Mouse (Mus musculus): Measurements from ENCODE around the gene Dhx57. TPM values are rescaled to one million over a fixed set of nuclear protein-coding genes. Genes with fewer than 3 reads are reported as not detected.

Dhx57 gene
- polyA plus RNA-seq, 1 experiment = 24.4 TPM

DNA sequence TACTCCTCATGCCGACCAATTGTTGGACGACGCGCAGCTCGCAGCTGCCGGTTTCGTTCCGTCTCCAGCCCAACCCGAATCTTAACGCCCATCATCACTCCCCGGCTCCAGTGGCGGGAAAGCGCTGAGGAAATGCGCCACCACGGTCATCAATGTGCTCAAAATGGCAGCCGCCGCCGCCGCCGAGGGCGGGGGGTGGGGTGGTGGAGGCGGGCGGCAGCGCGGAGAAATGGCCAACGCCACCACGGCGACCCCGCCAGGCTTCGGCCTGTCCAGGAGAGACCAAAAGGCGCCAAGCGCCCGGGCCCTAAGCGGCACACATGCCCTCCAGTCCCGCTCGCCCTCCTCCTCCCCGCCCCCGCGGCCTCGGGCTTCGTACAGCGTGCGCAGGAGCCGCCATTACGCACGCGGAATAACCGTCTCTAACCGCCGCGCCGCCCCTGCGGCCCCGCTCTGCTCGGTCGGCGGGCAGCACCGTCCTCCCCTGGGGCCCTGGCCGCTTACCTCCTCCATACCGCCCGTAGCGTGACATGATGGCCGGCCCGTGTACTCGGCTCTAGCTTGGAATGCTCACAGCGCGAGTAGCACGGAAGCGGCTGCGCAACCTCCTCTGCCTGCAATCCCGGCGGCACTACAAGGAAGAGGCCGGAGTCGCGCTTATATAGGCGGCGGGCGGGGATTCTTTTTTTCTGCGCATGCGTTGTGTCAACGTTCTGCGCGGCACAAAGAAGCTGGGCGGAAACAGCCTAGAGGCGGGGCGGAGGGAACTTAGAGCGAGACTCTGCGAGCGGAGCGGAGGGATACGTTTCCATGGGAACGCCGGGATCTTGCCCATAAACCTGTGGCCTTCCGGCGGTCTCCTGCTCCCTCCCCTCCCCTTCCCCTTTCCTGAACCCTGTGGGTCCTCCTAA, 83.3 kb downstream of the Dhx57 start, which contains the start of the genes Srsf7 and Ttc39d:
Srsf7 (minus strand) TSS at position 637 of the 911 bp plus-strand sequence.
Ttc39d (plus strand) TSS at position 790 of the 911 bp plus-strand sequence.
- under 1% methylated on average over 90 of the region's 95 CpGs for WGBS
- Histone ChIP-seq H3K27ac (ENCODE audit: insufficient read depth, low read length) (peak within 1 kb of the TSS; percentile 85), H3K27me3 (ENCODE audit: control insufficient read depth, insufficient read depth, low read length) (no peaks in the 10 kb centered on the region), H3K4me3 (replicated peaks; ENCODE audit: insufficient read depth, low read depth, low read length) (peak within 1 kb of the TSS; percentile 60), H3K4me1 (ENCODE audit: control insufficient read depth, insufficient read depth, low read length) (no peaks in the 10 kb centered on the region)
- peak; percentile 98 to 99 for DNase-seq
- no peak for TF ChIP-seq CTCF (IDR thresholded peaks at IDR 0.05; ENCODE audit: borderline replicate concordance, insufficient read depth, low read depth, low read length)
- TF ChIP-seq POLR2A (IDR thresholded peaks at IDR 0.05; ENCODE audit: borderline replicate concordance, insufficient read depth, low read length) = peak; percentile 100

DNA sequence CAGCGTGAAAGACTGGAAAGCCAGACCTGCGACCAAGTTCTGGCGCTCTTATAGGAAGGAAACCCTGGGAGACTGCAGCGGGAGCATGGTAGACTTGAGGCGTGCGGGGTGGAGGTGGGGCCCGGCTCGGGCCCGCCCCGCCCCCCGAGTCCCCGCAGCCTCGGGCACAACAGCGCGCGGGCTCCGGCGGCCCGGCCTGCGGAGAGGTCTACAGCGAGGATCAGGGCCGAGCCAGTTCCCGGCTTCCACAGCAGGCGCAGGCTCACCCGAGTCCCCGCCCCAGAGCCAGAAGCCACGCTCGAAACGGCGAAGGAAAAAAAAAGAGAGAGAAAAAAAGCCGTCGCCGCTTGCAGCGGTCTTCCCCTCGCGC, 84.0 kb downstream of the Dhx57 start:
- TF ChIP-seq POLR2A (IDR thresholded peaks at IDR 0.05; ENCODE audit: borderline replicate concordance, insufficient read depth, low read length) = peak; percentile 26; the same call in 1 of the 2 replicates
- TF ChIP-seq CTCF (IDR thresholded peaks at IDR 0.05; ENCODE audit: borderline replicate concordance, insufficient read depth, low read depth, low read length) = no peak
- DNase-seq = peak in 1 of 2 experiments; percentile 67
- no peaks in the 10 kb centered on the region for H3K27me3 ChIP-seq (ENCODE audit: control insufficient read depth, insufficient read depth, low read length)
- peak overlapping the region; percentile 60 for H3K4me3 ChIP-seq (replicated peaks; ENCODE audit: insufficient read depth, low read depth, low read length)
- H3K4me1 ChIP-seq (ENCODE audit: control insufficient read depth, insufficient read depth, low read length) = no peaks in the 10 kb centered on the region
- WGBS = under 1% methylated on average over 36 of the region's 36 CpGs
- peak overlapping the region; percentile 85 for H3K27ac ChIP-seq (ENCODE audit: insufficient read depth, low read length)

- Histone ChIP-seq H3K27ac (ENCODE audit: insufficient read depth, low read length) (no peak overlapping the region), H3K4me1 (ENCODE audit: control insufficient read depth, insufficient read depth, low read length) (no peaks in the 10 kb centered on the region), H3K27me3 (ENCODE audit: control insufficient read depth, insufficient read depth, low read length) (no peaks in the 10 kb centered on the region), H3K4me3 (replicated peaks; ENCODE audit: insufficient read depth, low read depth, low read length) (peak overlapping the region; percentile 60)
- TF ChIP-seq CTCF (IDR thresholded peaks at IDR 0.05; ENCODE audit: borderline replicate concordance, insufficient read depth, low read depth, low read length) = no peak
- no peak for TF ChIP-seq POLR2A (IDR thresholded peaks at IDR 0.05; ENCODE audit: borderline replicate concordance, insufficient read depth, low read length)
- 7% methylated on average over 5 of the region's 5 CpGs for WGBS
- no peak for DNase-seq
Measured at GRCm38 (mm10) chr17:80205657-80206056, 84.6 kb downstream of the Dhx57 start.

DNA sequence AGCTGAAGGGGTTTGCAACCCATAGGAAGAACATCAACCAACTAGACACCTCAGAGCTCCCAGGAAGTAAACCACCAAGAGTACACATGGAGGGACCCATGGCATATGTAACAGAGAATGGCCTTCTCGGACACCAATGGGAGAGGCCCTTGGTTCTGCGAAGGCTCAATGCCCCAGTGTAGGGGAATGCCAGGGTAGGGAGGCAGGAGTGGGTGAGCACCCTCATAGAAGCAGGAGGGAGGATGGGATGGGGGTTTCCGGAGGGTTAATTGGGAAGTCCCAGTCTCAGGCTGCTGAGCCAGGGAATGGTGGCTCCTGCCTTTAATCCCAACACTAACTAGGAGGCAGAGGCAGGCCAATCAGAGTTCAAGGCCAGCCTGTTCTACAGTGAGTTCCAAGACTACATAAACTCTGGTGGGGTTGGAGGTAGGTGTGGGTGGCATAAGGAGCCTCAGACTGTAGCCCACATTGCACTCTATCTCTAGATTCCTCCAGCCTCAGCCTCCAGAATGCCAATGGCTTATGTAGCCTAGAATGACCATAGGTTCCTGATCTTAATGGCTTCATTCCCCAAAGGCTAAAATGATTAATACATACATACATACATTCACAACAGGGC, 91.0 kb downstream of the Dhx57 start:
- Histone ChIP-seq H3K4me1 (ENCODE audit: control insufficient read depth, insufficient read depth, low read length) (no peaks in the 10 kb centered on the region), H3K27me3 (ENCODE audit: control insufficient read depth, insufficient read depth, low read length) (no peaks in the 10 kb centered on the region), H3K27ac (ENCODE audit: insufficient read depth, low read length) (no peak overlapping the region), H3K4me3 (replicated peaks; ENCODE audit: insufficient read depth, low read depth, low read length) (no peak overlapping the region)
- no peak for DNase-seq
- 95% methylated on average over 3 of the region's 3 CpGs for WGBS
- TF ChIP-seq POLR2A (IDR thresholded peaks at IDR 0.05; ENCODE audit: borderline replicate concordance, insufficient read depth, low read length) (no peak), CTCF (IDR thresholded peaks at IDR 0.05; ENCODE audit: borderline replicate concordance, insufficient read depth, low read depth, low read length) (no peak)

- H3K4me3 ChIP-seq (replicated peaks; ENCODE audit: insufficient read depth, low read depth, low read length) = no peak overlapping the region
- H3K27me3 ChIP-seq (ENCODE audit: control insufficient read depth, insufficient read depth, low read length) = no peaks in the 10 kb centered on the region
- WGBS = 61% methylated on average over 5 of the region's 5 CpGs
- TF ChIP-seq POLR2A (IDR thresholded peaks at IDR 0.05; ENCODE audit: borderline replicate concordance, insufficient read depth, low read length) (no peak), CTCF (IDR thresholded peaks at IDR 0.05; ENCODE audit: borderline replicate concordance, insufficient read depth, low read depth, low read length) (peak; percentile 37; the same call in 1 of the 2 replicates)
- DNase-seq = no peak
- no peak overlapping the region for H3K27ac ChIP-seq (ENCODE audit: insufficient read depth, low read length)
- no peaks in the 10 kb centered on the region for H3K4me1 ChIP-seq (ENCODE audit: control insufficient read depth, insufficient read depth, low read length)
Measured at GRCm38 (mm10) chr17:80193075-80193474, 97.2 kb downstream of the Dhx57 start.

Other genes starting within 250 kb of the Dhx57 start
- 49.2 and 52.7 TPM in 2 replicates for gene Hnrnpll, start 228.1 kb downstream of the Dhx57 start, polyA plus RNA-seq (2012; rRNA removed)
- gene Galm, start 163.0 kb downstream of the Dhx57 start, polyA plus RNA-seq (2012; rRNA removed) = 3.4 and 4.3 TPM in 2 replicates
- 124 and 136 TPM in 2 replicates for gene Srsf7, start 83.2 kb downstream of the Dhx57 start, polyA plus RNA-seq (2012; rRNA removed)
- gene Ttc39d, start 83.0 kb downstream of the Dhx57 start, polyA plus RNA-seq (2012; rRNA removed) = 0.05 and 0.13 TPM in 2 replicates
- 6.0 and 6.1 TPM in 2 replicates for gene Gemin6, start 66.0 kb downstream of the Dhx57 start, polyA plus RNA-seq (2012; rRNA removed)
- 30.1 and 34.1 TPM in 2 replicates for gene Morn2, start 273 bp downstream of the Dhx57 start, polyA plus RNA-seq (2012; rRNA removed)
- gene Arhgef33, start 16.9 kb upstream of the Dhx57 start, polyA plus RNA-seq (2012; rRNA removed) = 173 and 194 TPM in 2 replicates
- gene Gm10190, start 83.1 kb upstream of the Dhx57 start, polyA plus RNA-seq (2012; rRNA removed) = not detected in 2 replicates
- gene Sos1, start 190.0 kb upstream of the Dhx57 start, polyA plus RNA-seq (2012; rRNA removed) = 18.8 and 19.3 TPM in 2 replicates

All from cerebellum, adult 2 months (tissue).